Mouse (Mus musculus) activated CD4-positive, CD25-positive, alpha-beta regulatory T cell, adult 9 weeks (primary cell): ENCODE data around the gene Pole. TPM values are rescaled to one million over a fixed set of nuclear protein-coding genes. Genes with fewer than 3 reads are reported as not detected.

ENCODE experiments used
- polyA plus RNA-seq: library from polyadenylated mRNA; unstranded; fragments of 100-300 nt; shearing (Covaris generic); gene quantifications from one replicate; pipeline ENCODE4 v1.2.1, GENCODE M21; 2017

The Pole gene
- 9.1 TPM for polyA plus RNA-seq

DNA sequence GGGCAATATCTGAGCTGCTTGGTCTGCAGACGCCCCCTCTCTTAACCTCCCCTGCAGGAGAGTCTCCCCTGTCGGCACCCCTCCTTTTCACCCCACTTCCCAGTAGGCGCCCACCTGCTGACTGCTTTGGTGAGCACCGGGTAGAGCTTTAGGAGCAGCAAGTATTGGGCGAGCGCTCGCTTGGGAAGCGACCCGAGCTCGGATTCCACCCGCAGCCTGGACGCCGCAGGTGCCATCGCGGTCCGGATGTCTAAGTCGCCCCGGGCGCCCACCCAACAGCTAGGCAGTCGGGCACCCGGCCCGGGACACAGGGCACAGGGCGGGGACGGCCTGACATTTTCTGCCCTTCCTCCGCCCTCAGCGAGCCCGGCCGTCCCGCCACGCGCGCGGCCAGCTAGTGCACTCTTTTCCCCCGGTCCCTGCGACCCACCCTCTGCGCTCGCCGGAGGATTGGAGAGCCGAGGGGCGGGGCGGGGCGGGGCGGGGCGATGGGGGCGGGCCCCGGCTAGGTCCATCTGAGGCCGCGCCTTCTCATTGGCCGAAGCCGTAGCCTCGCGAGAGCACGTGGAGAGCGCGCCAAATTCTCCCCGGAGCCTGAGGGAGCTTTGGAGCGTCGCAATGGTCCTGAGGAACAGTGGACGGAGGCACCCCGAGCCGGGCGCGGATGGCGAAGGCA lies at the start of gene Pole, which contains the start of gene Pxmp2:
Pole (plus strand) TSS at position 537 of the 676 bp plus-strand sequence.
Pxmp2 (minus strand) TSS at position 417 of the 676 bp plus-strand sequence.

DNA sequence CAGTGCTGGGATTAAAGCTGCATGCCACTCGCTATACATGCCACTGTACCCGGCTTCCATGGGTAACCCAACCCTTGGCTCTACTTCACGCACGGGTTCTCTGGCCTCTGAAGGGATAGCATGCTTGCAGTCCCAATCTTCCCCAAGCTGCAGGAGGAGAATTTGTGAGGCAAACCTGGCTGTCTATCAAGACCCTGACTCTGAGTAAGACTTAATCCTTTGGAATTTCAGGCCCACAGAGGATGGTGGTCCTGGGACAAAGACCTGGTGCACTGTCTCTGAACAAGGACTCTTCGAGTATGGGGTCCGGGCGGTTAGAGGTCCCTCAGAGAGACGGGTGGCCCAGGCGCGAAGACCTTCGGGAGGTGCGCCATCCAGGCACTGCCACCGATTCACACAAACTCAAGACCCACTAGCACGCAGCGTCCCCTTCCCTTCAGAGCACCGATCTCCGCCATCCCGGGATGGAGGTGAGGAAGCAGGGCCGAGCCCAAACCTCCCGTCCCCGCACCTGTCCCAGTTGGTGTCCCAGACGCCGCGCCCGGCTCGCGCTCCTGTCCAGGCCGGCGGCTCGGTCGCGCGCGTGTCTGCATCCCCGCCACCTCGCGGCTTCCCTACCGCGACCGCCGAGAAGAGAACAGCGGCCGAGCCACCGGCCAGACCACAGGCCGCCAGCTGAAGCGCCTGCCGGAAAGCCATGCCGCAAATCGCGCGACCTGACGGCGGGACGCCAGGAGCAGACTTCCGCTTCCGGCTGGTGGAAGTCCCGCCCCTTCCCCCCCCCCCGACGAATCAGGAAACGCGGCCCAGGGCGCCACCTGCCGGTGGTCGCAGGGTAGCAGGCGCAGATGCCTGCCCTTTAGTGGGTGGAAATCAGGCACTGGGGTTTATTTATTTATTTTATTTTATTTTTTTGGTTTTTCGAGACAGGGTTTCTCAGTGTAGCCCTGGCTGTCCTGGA lies 16.7 kb upstream of the Pole start, which contains the start of gene Pgam5:
Pgam5 (minus strand) TSS at position 773 of the 961 bp plus-strand sequence.

DNA sequence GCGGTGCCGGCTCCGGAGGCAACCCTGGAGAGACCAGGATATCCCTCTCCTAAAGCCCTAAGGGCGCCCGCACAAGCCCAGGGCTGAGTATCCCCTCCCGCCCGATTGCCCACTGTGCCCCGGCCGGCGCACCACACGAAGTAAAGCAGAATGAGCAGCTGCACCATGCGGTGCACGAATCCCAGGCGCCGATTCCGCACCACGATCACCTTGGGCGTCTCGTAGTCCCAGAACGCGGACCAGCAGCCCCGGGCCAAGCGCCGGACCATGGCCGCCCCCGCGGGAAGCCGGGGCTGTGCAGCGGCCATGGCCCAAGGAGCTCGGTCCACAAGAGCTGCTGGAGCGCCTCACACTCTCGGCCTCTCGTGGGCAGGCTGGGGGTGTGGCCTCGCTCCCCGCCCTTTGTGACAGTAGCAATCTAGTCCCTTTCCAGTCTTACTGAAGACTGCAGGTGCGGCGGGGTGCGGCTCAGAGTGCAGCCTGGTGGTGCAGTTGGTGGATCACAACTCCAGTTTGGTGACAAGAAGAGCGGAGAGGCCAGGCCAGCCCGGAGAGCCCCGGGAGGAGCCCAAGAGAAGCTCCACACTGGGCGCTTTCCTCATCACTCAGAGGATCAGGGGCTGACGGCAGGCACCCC lies 56.7 kb downstream of the Pole start, which contains the start of gene P2rx2:
P2rx2 (minus strand) TSS at position 565 of the 637 bp plus-strand sequence.

DNA sequence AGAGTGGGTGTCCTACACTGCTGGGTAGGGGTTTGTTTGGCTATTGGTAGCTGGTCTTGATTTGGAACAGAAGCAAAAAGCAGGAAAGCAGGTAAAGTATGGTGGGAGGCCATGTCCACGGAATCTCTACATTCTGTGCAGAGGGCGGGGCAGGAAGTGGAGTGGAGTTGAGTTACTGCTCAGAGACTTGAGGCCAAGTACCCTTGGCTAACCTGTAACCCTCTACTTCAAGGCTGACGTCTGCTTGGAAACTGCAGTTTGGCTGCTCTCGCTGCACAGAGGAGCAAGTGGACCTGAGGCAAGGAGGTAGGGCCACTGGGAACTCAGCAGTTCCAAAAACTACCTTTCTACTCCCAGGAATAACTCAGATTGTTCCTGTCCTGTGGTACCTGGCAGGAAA lies 58.4 kb downstream of the Pole start, which contains the start of gene Lrcol1:
Lrcol1 (plus strand) TSS at position 207 of the 400 bp plus-strand sequence.

Other genes with a start within 250 kb of the Pole start
- gene Gm17655, start 213.8 kb upstream of the Pole start, polyA plus RNA-seq: 13.4 TPM
- gene Gm35315, start 191.9 kb upstream of the Pole start, polyA plus RNA-seq: 2.1 TPM
- 3.1 TPM for gene Plcxd1, start 186.3 kb upstream of the Pole start, polyA plus RNA-seq
- gene Gtpbp6, start 178.1 kb upstream of the Pole start, polyA plus RNA-seq: 51.6 TPM
- gene Zfp605, start 176.2 kb upstream of the Pole start, polyA plus RNA-seq: 6.4 TPM
- gene Chfr, start 150.5 kb upstream of the Pole start, polyA plus RNA-seq: 81.9 TPM
- 44.1 TPM for gene Golga3, start 109.6 kb upstream of the Pole start, polyA plus RNA-seq
- 11.8 TPM for gene Ankle2, start 55.3 kb upstream of the Pole start, polyA plus RNA-seq
- gene Pgam5, start 16.4 kb upstream of the Pole start, polyA plus RNA-seq: 24.1 TPM
- gene Pxmp2, start 120 bp upstream of the Pole start, polyA plus RNA-seq: 6.0 TPM
- not detected for gene P2rx2, start 56.9 kb downstream of the Pole start, polyA plus RNA-seq
- not detected for gene Lrcol1, start 58.4 kb downstream of the Pole start, polyA plus RNA-seq
- gene Fbrsl1, start 162.2 kb downstream of the Pole start, polyA plus RNA-seq: 1.8 TPM